Mouse (Mus musculus): ENCODE results near the gene Ccdc137. TPM values are rescaled to one million over a fixed set of nuclear protein-coding genes. Genes with fewer than 3 reads are reported as not detected.

The Ccdc137 gene
- polyA plus RNA-seq, 1 experiment from 2014 or later, result 27.9 TPM

DNA sequence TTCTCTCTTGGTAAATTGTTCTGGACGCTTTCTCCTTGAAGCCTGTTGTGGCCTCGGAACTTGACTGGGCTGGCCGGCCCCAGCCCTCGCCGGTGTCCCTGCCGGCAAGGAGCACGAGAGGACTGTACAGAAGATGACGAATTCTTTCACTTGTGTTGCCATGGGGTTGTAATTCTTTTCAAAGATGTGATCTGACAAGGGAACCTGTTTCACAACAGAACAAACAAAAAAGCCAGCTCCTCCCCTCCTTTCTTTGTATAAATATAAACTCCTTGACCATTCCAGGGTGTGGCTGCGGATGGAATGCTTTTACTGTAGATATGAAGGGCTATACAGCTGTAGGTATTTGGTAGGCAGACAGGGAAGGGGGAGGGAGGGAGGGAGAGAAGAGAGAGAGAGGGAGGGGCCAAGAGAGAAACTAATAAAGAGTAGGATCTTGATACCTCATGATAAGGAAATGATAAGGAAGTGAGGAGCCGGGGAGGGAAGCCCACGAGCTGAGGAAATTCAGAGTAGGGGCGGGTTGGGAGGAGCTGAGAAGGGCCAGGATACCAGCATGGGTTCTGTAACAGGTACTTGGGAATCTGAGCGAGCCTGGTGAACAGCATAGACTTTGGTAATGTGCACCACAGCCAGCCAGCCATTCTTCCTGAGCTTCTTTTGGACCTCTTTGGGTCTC is 49.8 kb downstream of the Ccdc137 start:
- no peaks in the 10 kb centered on the region for H3K27me3 ChIP-seq (replicated peaks)
- no peak overlapping the region for H3K27ac ChIP-seq
- ATAC-seq (replicated peaks), result no peak
- WGBS, result 79% methylated on average over 13 of the region's 13 CpGs
- H3K9ac ChIP-seq, result no peak overlapping the region
- H3K36me3 ChIP-seq (replicated peaks), result no peaks in the 10 kb centered on the region
- no peak overlapping the region for H3K4me3 ChIP-seq
- no peaks in the 10 kb centered on the region for H3K9me3 ChIP-seq
- no peak overlapping the region for H3K4me2 ChIP-seq
- H3K4me1 ChIP-seq, result 0 out of 2 replicates have a peak, but pooled peaks cover 3% of the 10 kb centered on the region

DNA sequence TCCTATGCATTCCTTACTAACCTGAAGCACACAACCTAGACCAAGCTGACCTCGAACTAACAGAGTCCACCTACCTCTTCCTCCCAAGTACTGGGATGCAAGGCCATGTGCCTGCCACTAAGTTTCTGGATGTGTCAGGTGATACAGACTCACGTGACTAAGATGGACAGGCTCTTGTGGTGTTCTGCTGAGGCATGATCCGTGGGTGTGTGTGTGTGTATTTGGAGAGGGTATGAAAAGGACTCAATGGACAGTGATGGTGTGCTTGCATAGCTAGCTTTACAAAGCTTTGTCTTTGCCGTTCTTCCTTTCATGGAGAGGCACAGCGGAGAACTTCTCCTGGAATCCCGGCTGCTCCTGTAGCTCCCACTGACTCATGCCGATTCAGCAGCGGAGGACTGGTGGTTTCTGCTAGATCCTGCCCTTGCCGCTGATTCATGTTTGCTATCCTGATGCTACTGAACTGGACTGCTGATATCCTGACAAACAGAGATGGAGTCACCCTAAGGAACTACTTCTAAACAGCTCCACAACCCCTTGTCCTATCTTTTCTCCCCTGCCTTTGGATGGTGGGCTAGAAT is 50.5 kb downstream of the Ccdc137 start:
- Histone ChIP-seq H3K36me3 (replicated peaks) (no peaks in the 10 kb centered on the region), H3K4me3 (no peak overlapping the region), H3K27me3 (replicated peaks) (no peaks in the 10 kb centered on the region), H3K4me1 (0 out of 2 replicates have a peak, but pooled peaks cover 3% of the 10 kb centered on the region), H3K4me2 (no peak overlapping the region), H3K9ac (no peak overlapping the region), H3K9me3 (no peaks in the 10 kb centered on the region), H3K27ac (no peak overlapping the region)
- ATAC-seq (replicated peaks), result no peak
- WGBS, result 87% methylated on average over 9 of the region's 9 CpGs

DNA sequence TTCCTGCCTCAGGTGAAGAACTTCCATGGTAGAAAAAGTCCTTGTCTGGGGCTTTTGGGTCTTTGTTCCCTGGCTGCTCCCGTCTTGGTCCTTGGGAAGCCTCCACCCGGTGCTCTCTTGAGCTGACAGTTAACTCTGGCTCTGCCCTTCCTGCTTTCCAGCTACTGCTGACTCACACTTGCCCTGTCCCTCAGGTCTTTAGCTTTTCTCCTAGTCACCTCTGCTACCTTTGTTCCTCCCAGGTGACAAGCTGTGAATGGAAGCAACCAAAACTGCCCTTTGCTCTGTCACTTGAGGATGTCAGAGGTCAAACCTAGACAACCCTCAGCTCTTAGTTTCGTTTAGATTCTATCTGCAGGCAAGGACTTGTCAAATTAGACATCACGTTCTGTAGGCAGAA is 52.0 kb downstream of the Ccdc137 start:
- no peaks in the 10 kb centered on the region for H3K9me3 ChIP-seq
- no peak overlapping the region for H3K4me2 ChIP-seq
- H3K27me3 ChIP-seq (replicated peaks), result no peaks in the 10 kb centered on the region
- H3K36me3 ChIP-seq (replicated peaks), result no peaks in the 10 kb centered on the region
- H3K9ac ChIP-seq, result no peak overlapping the region
- H3K4me3 ChIP-seq, result no peak overlapping the region
- H3K4me1 ChIP-seq, result 0 out of 2 replicates have a peak, but pooled peaks cover 3% of the 10 kb centered on the region
- 35% methylated on average over 4 of the region's 4 CpGs for WGBS
- no peak for ATAC-seq (replicated peaks)
- no peak overlapping the region for H3K27ac ChIP-seq

DNA sequence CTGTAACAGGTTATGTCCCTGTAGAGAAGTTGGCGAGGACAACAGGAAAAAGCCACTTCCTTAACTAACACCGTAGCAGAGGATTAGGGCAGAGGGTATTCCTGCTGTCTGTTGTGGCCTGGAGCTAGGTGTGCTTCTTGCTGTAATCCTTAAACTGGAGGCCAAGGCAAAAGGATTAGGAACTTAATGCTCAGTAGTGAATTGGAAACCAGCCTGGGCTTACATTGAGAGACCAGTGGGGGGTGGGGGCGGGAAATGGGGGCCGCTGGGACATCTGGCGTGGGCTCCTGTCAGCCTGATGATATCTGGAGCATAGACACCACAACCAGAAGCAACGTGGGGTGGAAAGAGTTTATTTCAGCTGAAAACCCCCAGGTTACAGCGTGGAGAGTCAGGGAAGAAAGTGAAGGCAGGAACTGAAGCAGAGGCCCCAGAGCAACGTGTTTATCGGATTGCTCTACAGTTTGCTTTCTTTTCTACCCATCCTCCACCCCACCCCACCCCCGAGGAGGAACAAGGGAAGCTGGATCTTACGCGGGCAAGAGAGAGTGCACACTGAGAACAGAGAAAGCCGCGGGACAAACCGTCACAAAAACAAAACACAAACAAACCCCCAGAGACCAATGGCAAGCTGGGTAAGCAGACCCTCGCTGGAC is 52.6 kb downstream of the Ccdc137 start:
- no peaks in the 10 kb centered on the region for H3K9me3 ChIP-seq
- H3K4me3 ChIP-seq, result 0 out of 2 replicates have a peak overlapping the region, but pooled peaks have one; percentile 7
- H3K4me2 ChIP-seq, result peak overlapping the region; percentile 34
- H3K27ac ChIP-seq, result 0 out of 2 replicates have a peak overlapping the region, but pooled peaks have one; percentile 9
- H3K36me3 ChIP-seq (replicated peaks), result no peaks in the 10 kb centered on the region
- ATAC-seq (replicated peaks), result no peak
- 0 out of 2 replicates have a peak overlapping the region, but pooled peaks have one; percentile 1 for H3K9ac ChIP-seq
- H3K4me1 ChIP-seq, result 0 out of 2 replicates have a peak, but pooled peaks cover 3% of the 10 kb centered on the region
- H3K27me3 ChIP-seq (replicated peaks), result no peaks in the 10 kb centered on the region
- 2% methylated on average over 16 of the region's 16 CpGs for WGBS

DNA sequence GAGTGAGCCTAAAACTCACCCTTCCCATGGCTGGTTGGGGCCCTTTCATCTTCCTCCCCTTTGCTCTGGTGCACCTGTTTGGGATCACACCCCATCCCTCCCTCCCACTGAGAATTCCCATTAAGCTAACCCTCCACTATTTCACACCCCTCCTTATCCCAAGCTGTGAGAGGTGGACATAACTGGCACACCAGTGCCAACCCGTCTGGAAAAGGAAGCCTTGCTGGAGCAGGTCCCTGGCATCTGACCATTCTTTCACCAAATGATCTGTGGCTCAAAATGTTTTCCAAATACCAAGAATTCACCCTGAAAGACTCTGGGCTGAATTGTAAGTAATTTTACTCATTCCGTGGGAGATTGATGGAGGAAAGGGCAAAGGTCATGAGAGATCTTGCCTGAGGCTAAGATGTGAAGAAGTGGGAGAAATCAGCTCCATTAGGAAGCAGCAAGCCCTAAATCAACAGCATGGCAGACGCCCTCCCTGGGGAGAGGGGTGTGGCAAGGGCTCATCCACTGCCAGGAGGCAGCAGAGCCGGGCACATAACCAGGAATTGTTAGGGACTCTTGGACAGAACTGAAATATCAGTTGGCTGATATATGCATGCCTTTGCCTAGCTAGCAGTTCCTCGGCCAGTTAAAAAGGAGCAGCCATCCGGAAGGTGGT is 55.0 kb downstream of the Ccdc137 start:
- Histone ChIP-seq H3K4me1 (peaks cover 3% of the 10 kb centered on the region; the same call in 1 of the 2 replicates), H3K9me3 (no peaks in the 10 kb centered on the region), H3K27me3 (replicated peaks) (no peaks in the 10 kb centered on the region), H3K4me2 (no peak overlapping the region), H3K4me3 (no peak overlapping the region), H3K27ac (no peak overlapping the region), H3K36me3 (replicated peaks) (no peaks in the 10 kb centered on the region), H3K9ac (no peak overlapping the region)
- no peak for ATAC-seq (replicated peaks)
- WGBS, result 54% methylated on average over 6 of the region's 6 CpGs

Other genes with a start within 250 kb of the Ccdc137 start
- gene Bahcc1, start 225.2 kb upstream of the Ccdc137 start, polyA plus RNA-seq (2015; fragmentation: Nextera tagmentation; extraction: Ambion mirVana), result 16.2 and 16.7 TPM in 2 replicates
- gene Actg1, start 109.6 kb upstream of the Ccdc137 start, polyA plus RNA-seq (2015; fragmentation: Nextera tagmentation; extraction: Ambion mirVana), result 4,418 and 4,467 TPM in 2 replicates
- 0.84 and 1.4 TPM in 2 replicates for gene Fscn2, start 96.6 kb upstream of the Ccdc137 start, polyA plus RNA-seq (2015; fragmentation: Nextera tagmentation; extraction: Ambion mirVana)
- gene Faap100, start 79.4 kb upstream of the Ccdc137 start, polyA plus RNA-seq (2015; fragmentation: Nextera tagmentation; extraction: Ambion mirVana), result 124 TPM in 2 replicates
- 34.2 and 39.1 TPM in 2 replicates for gene Nploc4, start 20.4 kb upstream of the Ccdc137 start, polyA plus RNA-seq (2015; fragmentation: Nextera tagmentation; extraction: Ambion mirVana)
- gene Tspan10, start 15.5 kb upstream of the Ccdc137 start, polyA plus RNA-seq (2015; fragmentation: Nextera tagmentation; extraction: Ambion mirVana), result not detected in 2 replicates
- gene Pde6g, start 4.6 kb upstream of the Ccdc137 start, polyA plus RNA-seq (2015; fragmentation: Nextera tagmentation; extraction: Ambion mirVana), result 0.39 and 0.52 TPM in 2 replicates
- 9.8 and 11.4 TPM in 2 replicates for gene Oxld1, start within 50 bp of the Ccdc137 start, polyA plus RNA-seq (2015; fragmentation: Nextera tagmentation; extraction: Ambion mirVana)
- 63.0 and 64.1 TPM in 2 replicates for gene Arl16, start 9.5 kb downstream of the Ccdc137 start, polyA plus RNA-seq (2015; fragmentation: Nextera tagmentation; extraction: Ambion mirVana)
- gene Mrpl12, start 26.5 kb downstream of the Ccdc137 start, polyA plus RNA-seq (2015; fragmentation: Nextera tagmentation; extraction: Ambion mirVana), result 112 and 115 TPM in 2 replicates
- 28.6 and 29.2 TPM in 2 replicates for gene Slc25a10, start 33.7 kb downstream of the Ccdc137 start, polyA plus RNA-seq (2015; fragmentation: Nextera tagmentation; extraction: Ambion mirVana)
- gene Gcgr, start 72.6 kb downstream of the Ccdc137 start, polyA plus RNA-seq (2015; fragmentation: Nextera tagmentation; extraction: Ambion mirVana), result 0.17 and 0.19 TPM in 2 replicates
- 249 and 264 TPM in 2 replicates for gene Mcrip1, start 91.6 kb downstream of the Ccdc137 start, polyA plus RNA-seq (2015; fragmentation: Nextera tagmentation; extraction: Ambion mirVana)
- gene Ppp1r27, start 93.0 kb downstream of the Ccdc137 start, polyA plus RNA-seq (2015; fragmentation: Nextera tagmentation; extraction: Ambion mirVana), result not detected in 2 replicates
- 256 and 259 TPM in 2 replicates for gene P4hb, start 115.1 kb downstream of the Ccdc137 start, polyA plus RNA-seq (2015; fragmentation: Nextera tagmentation; extraction: Ambion mirVana)
- 458 and 487 TPM in 2 replicates for gene Arhgdia, start 123.5 kb downstream of the Ccdc137 start, polyA plus RNA-seq (2015; fragmentation: Nextera tagmentation; extraction: Ambion mirVana)
- gene Alyref, start 140.2 kb downstream of the Ccdc137 start, polyA plus RNA-seq (2015; fragmentation: Nextera tagmentation; extraction: Ambion mirVana), result 225 and 233 TPM in 2 replicates
- 200 and 205 TPM in 2 replicates for gene Anapc11, start 140.3 kb downstream of the Ccdc137 start, polyA plus RNA-seq (2015; fragmentation: Nextera tagmentation; extraction: Ambion mirVana)
- 0.59 and 1.3 TPM in 2 replicates for gene Npb, start 150.4 kb downstream of the Ccdc137 start, polyA plus RNA-seq (2015; fragmentation: Nextera tagmentation; extraction: Ambion mirVana)
- 222 and 233 TPM in 2 replicates for gene Pcyt2, start 159.8 kb downstream of the Ccdc137 start, polyA plus RNA-seq (2015; fragmentation: Nextera tagmentation; extraction: Ambion mirVana)
- gene Sirt7, start 167.1 kb downstream of the Ccdc137 start, polyA plus RNA-seq (2015; fragmentation: Nextera tagmentation; extraction: Ambion mirVana), result 45.8 and 48.2 TPM in 2 replicates
- 42.0 and 45.2 TPM in 2 replicates for gene Mafg, start 175.5 kb downstream of the Ccdc137 start, polyA plus RNA-seq (2015; fragmentation: Nextera tagmentation; extraction: Ambion mirVana)
- 18.2 and 21.2 TPM in 2 replicates for gene Pycr1, start 185.7 kb downstream of the Ccdc137 start, polyA plus RNA-seq (2015; fragmentation: Nextera tagmentation; extraction: Ambion mirVana)
- 0.90 and 1.2 TPM in 2 replicates for gene Myadml2, start 190.0 kb downstream of the Ccdc137 start, polyA plus RNA-seq (2015; fragmentation: Nextera tagmentation; extraction: Ambion mirVana)
- 1.4 and 1.8 TPM in 2 replicates for gene Notum, start 203.1 kb downstream of the Ccdc137 start, polyA plus RNA-seq (2015; fragmentation: Nextera tagmentation; extraction: Ambion mirVana)
- gene Aspscr1, start 214.9 kb downstream of the Ccdc137 start, polyA plus RNA-seq (2015; fragmentation: Nextera tagmentation; extraction: Ambion mirVana), result 149 and 158 TPM in 2 replicates

All from midbrain, embryonic 15.5 days (tissue).